Mouse (Mus musculus) gastrocnemius, postnatal 25 days (tissue): ENCODE measurements around the gene Atg101. TPM values are rescaled to one million over a fixed set of nuclear protein-coding genes. Genes with fewer than 3 reads are reported as not detected.

Source experiments
- DNase-seq: peaks from one replicate; pipeline ENCODE4 v3.0.0; 2022
- total RNA-seq, 2 experiments: library from RNA; stranded (reverse); gene quantifications; 1 replicate in 1 of 2; 2 replicates in 1 of 2; pipeline ENCODE4 v1.2.3; 2021

Gene Atg101
- total RNA-seq, 2 experiments from 2014 or later = 22.3 to 31.3 TPM

- peak; percentile 47 for DNase-seq
Measured at GRCm38 (mm10) chr15:101336474-101337174, 52.6 kb downstream of the Atg101 start.

- DNase-seq = peak; percentile 57
Measured at GRCm38 (mm10) chr15:101338359-101338758, 54.3 kb downstream of the Atg101 start.

- DNase-seq = peak; percentile 67
Measured at GRCm38 (mm10) chr15:101339537-101339936, 55.5 kb downstream of the Atg101 start.

Other genes with a start within 250 kb of the Atg101 start
- gene Gm47841, start 236.9 kb upstream of the Atg101 start, total RNA-seq = not detected
- 1 to 10 TPM in 1 of 2 experiments, under 1 TPM in 1; 0.59 to 1.1 TPM for gene Fignl2, start 205.7 kb upstream of the Atg101 start, total RNA-seq
- gene Ankrd33, start 168.5 kb upstream of the Atg101 start, total RNA-seq = not detected
- gene Acvrl1, start 155.8 kb upstream of the Atg101 start, total RNA-seq = 10 to 100 TPM; 10.7 to 13.0 TPM
- 10 to 100 TPM; 23.0 to 34.4 TPM for gene Acvr1b, start 110.2 kb upstream of the Atg101 start, total RNA-seq
- gene Grasp, start 60.1 kb upstream of the Atg101 start, total RNA-seq = 1 to 10 TPM; 4.3 to 5.7 TPM
- gene Nr4a1, start 30.0 kb upstream of the Atg101 start, total RNA-seq = 10 to 100 TPM; 52.2 to 90.7 TPM
- gene 6030408B16Rik, start 8.9 kb downstream of the Atg101 start, total RNA-seq = under 1 TPM; 0.31 to 0.32 TPM
- 1 to 10 TPM; 1.6 to 1.9 TPM for gene Krt80, start 85.9 kb downstream of the Atg101 start, total RNA-seq
- not detected for gene Krt7, start 126.8 kb downstream of the Atg101 start, total RNA-seq
- gene Krt87, start 154.5 kb downstream of the Atg101 start, total RNA-seq = not detected
- not detected for gene Krt88, start 163.5 kb downstream of the Atg101 start, total RNA-seq
- gene Krt81, start 179.5 kb downstream of the Atg101 start, total RNA-seq = not detected
- not detected for gene Krt86, start 189.2 kb downstream of the Atg101 start, total RNA-seq
- gene Krt83, start 207.2 kb downstream of the Atg101 start, total RNA-seq = not detected
- not detected for gene Gm49425, start 233.0 kb downstream of the Atg101 start, total RNA-seq
- gene Krt84, start 248.5 kb downstream of the Atg101 start, total RNA-seq = not detected